20 mouse cellular contexts compared by ENCODE assay signal in the genomic region with DNA sequence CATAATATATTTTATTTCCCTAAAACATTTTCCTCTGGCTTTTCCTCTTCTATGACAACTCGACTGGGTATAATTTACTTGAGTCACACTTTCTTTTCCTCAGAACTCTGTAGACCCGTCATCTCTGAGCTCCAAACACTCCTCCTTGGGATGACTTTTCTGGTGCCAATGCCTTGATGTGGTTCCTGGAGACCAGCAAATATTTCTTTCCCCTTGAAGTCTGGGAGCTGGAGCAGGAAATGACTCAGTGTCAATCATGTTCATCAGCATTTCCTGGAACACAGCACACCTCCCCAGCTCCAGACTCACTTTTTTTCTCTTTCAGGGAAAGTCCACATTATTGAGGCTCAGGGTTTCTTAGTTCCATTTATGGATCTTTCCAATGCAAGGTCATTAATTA.
"Had no signal": no experiment of that assay in that cellular context is flagged by ENCODE, and none has a peak within 500 bp of the region (broad histone marks: within the 10 kb centered on the region; RNA-seq: fewer than 3 reads in every experiment).

No protein-coding gene starts in this region.

- H3K9ac ChIP-seq: limb, embryonic 13.5 days; liver, embryonic 12.5 days; liver, embryonic 15.5 days; midbrain, embryonic 13.5 days; neural tube, embryonic 13.5 days; stomach, embryonic 15.5 days had no signal

- H3K27me3 ChIP-seq: liver, embryonic 15.5 days; megakaryocyte, embryonic 14.5 days; neural tube, embryonic 13.5 days; stomach, embryonic 15.5 days had no signal

- H3K36me3 ChIP-seq: limb, embryonic 10.5 days; limb, embryonic 13.5 days; liver, embryonic 12.5 days; liver, embryonic 15.5 days; midbrain, embryonic 13.5 days; neural tube, embryonic 13.5 days; stomach, embryonic 15.5 days had no signal

- ATAC-seq: intestine, postnatal 0 days; liver, embryonic 12.5 days; midbrain, embryonic 13.5 days; midbrain, embryonic 16.5 days had no signal

- DNase-seq: layer of hippocampus, postnatal 36 days; liver; lung, adult 2 months; retina, postnatal 1 day; right cerebral cortex, postnatal 25 days; spleen, adult 18-20 months; thymus, postnatal 25 days had no signal

- H3K4me3 ChIP-seq: left cerebral cortex, adult 2 months; limb, embryonic 10.5 days; limb, embryonic 13.5 days; liver, embryonic 12.5 days; liver, embryonic 15.5 days; megakaryocyte, embryonic 14.5 days; midbrain, embryonic 13.5 days; myocyte; neural tube, embryonic 13.5 days; stomach, embryonic 15.5 days had no signal

- H3K27ac ChIP-seq: kidney, postnatal 0 days; left cerebral cortex, adult 2 months; limb, embryonic 10.5 days; limb, embryonic 13.5 days; liver, embryonic 12.5 days; liver, embryonic 15.5 days; midbrain, embryonic 13.5 days; neural tube, embryonic 13.5 days; stomach, embryonic 15.5 days had no signal

- H3K4me2 ChIP-seq: limb, embryonic 13.5 days; liver, embryonic 12.5 days; liver, embryonic 15.5 days; midbrain, embryonic 13.5 days; neural tube, embryonic 13.5 days; stomach, embryonic 15.5 days had no signal

- H3K4me1 ChIP-seq: liver, embryonic 12.5 days; liver, embryonic 15.5 days; megakaryocyte, embryonic 14.5 days had no signal

- H3K9me3 ChIP-seq: limb, embryonic 10.5 days; liver, embryonic 12.5 days; liver, embryonic 15.5 days; neural tube, embryonic 13.5 days; stomach, embryonic 15.5 days had no signal
